Mouse (Mus musculus): ENCODE measurements around the gene Atg9b.

DNA sequence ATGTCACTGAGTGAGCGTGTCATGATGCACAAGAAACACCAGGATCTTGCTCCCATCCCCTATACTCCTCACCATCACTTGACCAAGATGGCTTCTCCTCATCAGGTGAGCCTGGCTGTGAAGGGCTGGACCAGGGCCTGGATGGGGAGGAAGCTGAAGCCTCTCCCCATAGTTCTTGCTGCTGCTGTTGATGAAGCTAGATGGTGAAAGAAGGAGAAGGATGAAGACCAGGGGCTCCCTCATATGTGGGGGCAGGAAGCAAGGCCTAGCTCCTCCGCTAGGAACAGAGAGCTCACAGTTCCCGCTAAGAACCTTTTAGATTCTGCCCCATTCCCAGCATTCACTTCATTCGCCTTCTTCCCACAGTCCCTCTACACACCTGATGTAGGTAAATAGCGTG, 6.6 kb downstream of the Atg9b start:
- TF ChIP-seq CTCF (IDR thresholded peaks at IDR 0.05; ENCODE audit: borderline replicate concordance, extremely low read depth, insufficient read depth, insufficient read length) (no peak), POLR2A (IDR thresholded peaks at IDR 0.05; ENCODE audit: borderline replicate concordance, extremely low read depth, insufficient read depth, insufficient read length, poor library complexity, severe bottlenecking) (no peak)

Data from brain, embryonic 14.5 days (tissue).